Mouse (Mus musculus): ENCODE measurements around the gene Taok2. TPM values are rescaled to one million over a fixed set of nuclear protein-coding genes. Genes with fewer than 3 reads are reported as not detected.

Gene Taok2
- polyA plus RNA-seq, 1 experiment from 2014 or later = 21.6 TPM

DNA sequence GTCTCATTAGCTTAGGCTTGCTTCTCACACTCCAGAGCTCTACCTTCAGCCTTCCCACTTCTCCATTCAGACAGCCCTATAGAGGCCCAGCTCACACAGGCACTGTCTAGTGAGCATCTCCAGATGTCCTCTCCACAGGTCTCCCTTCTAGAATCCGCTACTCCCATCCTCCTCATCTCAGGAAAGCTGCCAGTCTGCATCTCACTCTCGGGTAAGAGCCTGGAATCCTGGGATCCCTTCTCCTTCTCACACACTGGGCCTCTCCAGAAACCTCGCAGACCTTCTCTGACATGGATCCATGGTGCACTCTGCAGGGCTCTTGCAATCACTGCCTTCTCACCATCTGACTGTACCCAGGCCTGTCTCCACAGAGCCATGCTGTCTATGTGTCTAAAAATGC is 28.9 kb downstream of the Taok2 start:
- no peaks in the 10 kb centered on the region for H3K27me3 ChIP-seq (ENCODE audit: control insufficient read depth, insufficient read depth, low read length)
- no peak overlapping the region for H3K9ac ChIP-seq (replicated peaks; ENCODE audit: low read length)
- no peaks in the 10 kb centered on the region for H3K4me1 ChIP-seq (ENCODE audit: control insufficient read depth, insufficient read depth, low read length)
- H3K4me3 ChIP-seq (ENCODE audit: low read depth, low read length) = no peak overlapping the region
- 88% methylated on average over 3 of the region's 3 CpGs for WGBS
- no peak overlapping the region for H3K4me2 ChIP-seq (ENCODE audit: low read depth, low read length)
- H3K27ac ChIP-seq (replicated peaks; ENCODE audit: low read depth, low read length) = no peak overlapping the region
- no peak for ATAC-seq (replicated peaks; ENCODE audit: insufficient number of reproducible peaks, low FRiP score, low TSS enrichment, low read depth)
- no peaks in the 10 kb centered on the region for H3K9me3 ChIP-seq (replicated peaks; ENCODE audit: control insufficient read depth, low read length)
- no peak for DNase-seq (ENCODE audit: low spot score)
- peaks cover 2% of the 10 kb centered on the region for H3K36me3 ChIP-seq (replicated peaks; ENCODE audit: control insufficient read depth, insufficient read depth, low read depth, low read length)

DNA sequence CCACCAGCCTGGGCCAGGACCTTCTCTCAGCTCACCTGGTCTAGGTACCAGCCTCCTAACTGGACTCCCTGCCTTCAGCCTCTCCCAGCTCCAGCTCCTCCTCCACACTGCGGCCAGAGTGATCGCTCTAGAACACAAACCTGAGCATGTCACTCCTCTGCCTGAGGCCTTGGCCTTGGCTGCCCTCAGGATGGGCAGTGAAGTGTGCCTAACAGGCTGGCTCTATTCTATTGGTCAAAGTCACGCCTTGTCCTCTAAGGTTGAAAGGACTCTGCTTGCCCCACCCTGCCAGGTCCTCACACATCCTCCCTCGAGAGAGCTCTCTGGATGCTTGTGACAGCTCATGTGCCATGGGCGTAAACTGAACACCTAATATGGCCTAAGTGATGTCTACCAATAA is 31.0 kb downstream of the Taok2 start:
- Histone ChIP-seq H3K4me3 (ENCODE audit: low read depth, low read length) (no peak overlapping the region), H3K4me1 (ENCODE audit: control insufficient read depth, insufficient read depth, low read length) (peaks cover 2% of the 10 kb centered on the region; the same call in 1 of the 2 replicates), H3K27ac (replicated peaks; ENCODE audit: low read depth, low read length) (no peak overlapping the region), H3K9me3 (replicated peaks; ENCODE audit: control insufficient read depth, low read length) (no peaks in the 10 kb centered on the region), H3K36me3 (replicated peaks; ENCODE audit: control insufficient read depth, insufficient read depth, low read depth, low read length) (peaks cover 2% of the 10 kb centered on the region), H3K9ac (replicated peaks; ENCODE audit: low read length) (no peak overlapping the region), H3K27me3 (ENCODE audit: control insufficient read depth, insufficient read depth, low read length) (peaks cover 16% of the 10 kb centered on the region), H3K4me2 (ENCODE audit: low read depth, low read length) (no peak overlapping the region)
- 91% methylated on average over 5 of the region's 5 CpGs for WGBS
- no peak for DNase-seq (ENCODE audit: low spot score)
- ATAC-seq (replicated peaks; ENCODE audit: insufficient number of reproducible peaks, low FRiP score, low TSS enrichment, low read depth) = no peak

DNA sequence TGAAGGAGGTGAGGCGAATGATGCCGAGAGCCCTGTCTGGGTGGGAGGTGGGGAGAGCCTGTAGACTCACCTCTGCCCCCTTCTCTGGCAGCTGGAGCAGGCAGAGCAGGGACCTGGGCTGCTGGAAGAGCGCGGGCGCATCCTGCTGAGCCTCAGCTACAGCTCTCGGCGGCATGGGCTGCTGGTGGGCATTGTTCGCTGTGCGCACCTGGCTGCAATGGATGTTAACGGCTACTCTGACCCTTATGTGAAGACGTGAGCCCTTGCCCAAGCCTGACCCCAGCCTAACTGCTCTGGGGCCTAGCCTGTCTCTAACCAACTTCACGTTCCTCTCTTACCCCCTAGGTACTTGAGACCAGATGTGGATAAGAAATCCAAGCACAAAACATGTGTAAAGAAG is 33.3 kb downstream of the Taok2 start:
- no peak overlapping the region for H3K4me3 ChIP-seq (ENCODE audit: low read depth, low read length)
- DNase-seq (ENCODE audit: low spot score) (no peak), ATAC-seq (replicated peaks; ENCODE audit: insufficient number of reproducible peaks, low FRiP score, low TSS enrichment, low read depth) (no peak)
- H3K36me3 ChIP-seq (replicated peaks; ENCODE audit: control insufficient read depth, insufficient read depth, low read depth, low read length) = peaks cover 2% of the 10 kb centered on the region; the same call in 1 of the 2 replicates
- H3K27ac ChIP-seq (replicated peaks; ENCODE audit: low read depth, low read length) = no peak overlapping the region
- H3K27me3 ChIP-seq (ENCODE audit: control insufficient read depth, insufficient read depth, low read length) = peaks cover 24% of the 10 kb centered on the region
- peaks cover 3% of the 10 kb centered on the region; the same call in 1 of the 2 replicates for H3K4me1 ChIP-seq (ENCODE audit: control insufficient read depth, insufficient read depth, low read length)
- 30% methylated on average over 12 of the region's 12 CpGs for WGBS
- no peaks in the 10 kb centered on the region for H3K9me3 ChIP-seq (replicated peaks; ENCODE audit: control insufficient read depth, low read length)
- H3K9ac ChIP-seq (replicated peaks; ENCODE audit: low read length) = peak overlapping the region; percentile 13; the same call in 1 of the 2 replicates
- H3K4me2 ChIP-seq (ENCODE audit: low read depth, low read length) = no peak overlapping the region

DNA sequence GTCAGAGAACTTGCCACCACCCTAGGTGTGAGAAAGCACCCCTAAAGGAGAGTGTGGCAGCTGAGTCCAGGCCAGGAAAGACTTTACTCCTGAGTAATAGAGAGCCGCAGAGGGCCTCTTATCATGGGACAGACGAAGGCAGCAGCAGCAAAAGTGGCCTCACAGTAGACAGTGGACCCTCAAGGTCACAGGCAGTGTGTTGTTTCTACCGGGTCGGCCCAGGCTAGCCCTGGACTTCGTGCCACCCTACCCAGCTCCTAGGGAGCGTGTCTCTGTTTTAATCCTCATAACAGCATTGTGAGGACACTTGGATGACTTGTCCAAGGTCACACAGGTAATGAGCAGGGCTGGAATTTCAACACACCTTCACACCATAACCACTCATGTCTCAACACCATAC is 34.3 kb downstream of the Taok2 start:
- peaks cover 3% of the 10 kb centered on the region; the same call in 1 of the 2 replicates for H3K4me1 ChIP-seq (ENCODE audit: control insufficient read depth, insufficient read depth, low read length)
- H3K9me3 ChIP-seq (replicated peaks; ENCODE audit: control insufficient read depth, low read length) = no peaks in the 10 kb centered on the region
- no peak overlapping the region for H3K9ac ChIP-seq (replicated peaks; ENCODE audit: low read length)
- H3K4me3 ChIP-seq (ENCODE audit: low read depth, low read length) = no peak overlapping the region
- peaks cover 2% of the 10 kb centered on the region; the same call in 1 of the 2 replicates for H3K36me3 ChIP-seq (replicated peaks; ENCODE audit: control insufficient read depth, insufficient read depth, low read depth, low read length)
- H3K27me3 ChIP-seq (ENCODE audit: control insufficient read depth, insufficient read depth, low read length) = peaks cover 24% of the 10 kb centered on the region
- DNase-seq (ENCODE audit: low spot score) = no peak
- no peak overlapping the region for H3K27ac ChIP-seq (replicated peaks; ENCODE audit: low read depth, low read length)
- 85% methylated on average over 6 of the region's 6 CpGs for WGBS
- no peak overlapping the region for H3K4me2 ChIP-seq (ENCODE audit: low read depth, low read length)
- ATAC-seq (replicated peaks; ENCODE audit: insufficient number of reproducible peaks, low FRiP score, low TSS enrichment, low read depth) = no peak

DNA sequence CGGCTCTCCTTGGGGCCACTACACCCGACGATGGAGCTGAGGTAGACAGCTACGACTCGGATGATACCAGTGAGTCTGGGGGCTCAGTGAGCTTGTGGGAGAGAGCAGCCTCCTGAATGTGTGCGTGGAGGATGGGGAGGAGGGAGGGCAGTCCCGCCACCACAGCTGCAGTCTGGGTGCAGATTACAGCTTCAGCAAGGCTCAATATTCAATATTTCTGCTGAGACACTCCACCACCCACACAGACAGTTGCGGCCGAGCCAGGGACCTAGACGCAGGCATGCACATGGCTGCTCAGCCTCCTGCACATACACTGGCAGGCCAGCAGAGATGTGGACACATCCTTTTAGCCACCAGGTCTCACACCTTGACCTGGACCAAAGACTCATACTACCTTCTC is 35.7 kb downstream of the Taok2 start:
- H3K9me3 ChIP-seq (replicated peaks; ENCODE audit: control insufficient read depth, low read length) = no peaks in the 10 kb centered on the region
- H3K27ac ChIP-seq (replicated peaks; ENCODE audit: low read depth, low read length) = no peak overlapping the region
- H3K27me3 ChIP-seq (ENCODE audit: control insufficient read depth, insufficient read depth, low read length) = peaks cover 24% of the 10 kb centered on the region
- peak overlapping the region; percentile 100 for H3K4me2 ChIP-seq (ENCODE audit: low read depth, low read length)
- H3K4me3 ChIP-seq (ENCODE audit: low read depth, low read length) = peak overlapping the region; percentile 58; the same call in 1 of the 2 replicates
- H3K4me1 ChIP-seq (ENCODE audit: control insufficient read depth, insufficient read depth, low read length) = peaks cover 3% of the 10 kb centered on the region; the same call in 1 of the 2 replicates
- DNase-seq (ENCODE audit: low spot score) = no peak
- 0 out of 2 replicates have a peak, but pooled peaks have one; percentile 12 for ATAC-seq (replicated peaks; ENCODE audit: insufficient number of reproducible peaks, low FRiP score, low TSS enrichment, low read depth)
- H3K9ac ChIP-seq (replicated peaks; ENCODE audit: low read length) = 0 out of 2 replicates have a peak overlapping the region, but pooled peaks have one; percentile 25
- H3K36me3 ChIP-seq (replicated peaks; ENCODE audit: control insufficient read depth, insufficient read depth, low read depth, low read length) = peaks cover 2% of the 10 kb centered on the region; the same call in 1 of the 2 replicates
- WGBS = 28% methylated on average over 10 of the region's 10 CpGs

DNA sequence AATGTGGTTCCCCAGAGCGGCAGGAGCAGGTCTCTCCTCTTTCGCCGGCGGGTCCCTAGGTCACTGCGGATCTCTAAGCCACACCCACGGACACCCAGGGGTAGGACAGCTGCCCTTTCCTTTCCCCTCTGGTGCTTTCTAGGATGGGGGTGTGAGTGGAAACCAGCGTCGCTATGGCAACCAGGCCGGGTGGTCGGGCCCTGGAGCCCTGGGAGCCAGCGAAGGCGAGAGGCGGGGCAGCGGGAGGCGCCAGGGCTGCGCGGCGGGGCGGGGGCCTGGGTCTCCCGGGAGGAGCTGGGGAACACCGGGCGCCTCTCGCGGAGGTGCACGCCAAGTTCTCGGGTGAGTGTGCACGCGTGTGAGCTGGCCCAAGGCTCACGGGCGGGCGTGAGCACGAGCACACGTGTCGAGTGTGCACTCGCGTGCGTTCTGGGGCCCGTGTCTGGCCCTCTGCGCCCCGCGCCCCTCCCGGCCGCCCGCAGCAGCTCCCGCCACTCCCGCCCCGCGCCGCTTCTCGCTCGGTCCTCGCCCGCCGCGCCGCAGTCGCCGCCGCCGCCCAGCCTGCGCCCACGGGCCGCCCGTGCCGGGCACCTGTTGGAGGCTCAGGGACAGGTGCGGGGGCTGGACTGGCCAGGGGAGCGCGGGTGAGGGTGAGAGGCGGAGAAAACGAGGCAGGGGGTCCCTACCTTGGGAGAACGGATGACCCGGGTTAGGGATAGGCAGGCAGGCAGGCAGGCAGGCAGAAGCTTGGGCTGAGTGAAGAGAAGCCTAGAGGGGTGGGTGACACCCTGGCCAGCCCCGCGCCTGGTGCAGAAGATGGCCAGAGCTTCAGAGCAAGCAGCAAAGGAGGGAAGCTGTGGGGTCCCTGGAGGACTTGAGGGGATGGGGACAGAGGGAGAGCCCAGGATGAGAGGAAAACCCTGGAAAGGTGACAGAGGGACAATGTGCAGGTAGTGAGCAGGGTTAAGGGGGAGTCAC is 36.8 kb downstream of the Taok2 start:
- WGBS = under 1% methylated on average over 68 of the region's 74 CpGs
- Histone ChIP-seq H3K36me3 (replicated peaks; ENCODE audit: control insufficient read depth, insufficient read depth, low read depth, low read length) (peaks cover 2% of the 10 kb centered on the region; the same call in 1 of the 2 replicates), H3K4me1 (ENCODE audit: control insufficient read depth, insufficient read depth, low read length) (peaks cover 3% of the 10 kb centered on the region; the same call in 1 of the 2 replicates), H3K4me2 (ENCODE audit: low read depth, low read length) (peak overlapping the region; percentile 100), H3K27me3 (ENCODE audit: control insufficient read depth, insufficient read depth, low read length) (peaks cover 24% of the 10 kb centered on the region), H3K9me3 (replicated peaks; ENCODE audit: control insufficient read depth, low read length) (no peaks in the 10 kb centered on the region), H3K27ac (replicated peaks; ENCODE audit: low read depth, low read length) (no peak overlapping the region), H3K9ac (replicated peaks; ENCODE audit: low read length) (peak overlapping the region; percentile 68), H3K4me3 (ENCODE audit: low read depth, low read length) (peak overlapping the region; percentile 58)
- ATAC-seq (replicated peaks; ENCODE audit: insufficient number of reproducible peaks, low FRiP score, low TSS enrichment, low read depth) (peak; percentile 45; the same call in 1 of the 2 replicates), DNase-seq (ENCODE audit: low spot score) (peak; percentile 72)

DNA sequence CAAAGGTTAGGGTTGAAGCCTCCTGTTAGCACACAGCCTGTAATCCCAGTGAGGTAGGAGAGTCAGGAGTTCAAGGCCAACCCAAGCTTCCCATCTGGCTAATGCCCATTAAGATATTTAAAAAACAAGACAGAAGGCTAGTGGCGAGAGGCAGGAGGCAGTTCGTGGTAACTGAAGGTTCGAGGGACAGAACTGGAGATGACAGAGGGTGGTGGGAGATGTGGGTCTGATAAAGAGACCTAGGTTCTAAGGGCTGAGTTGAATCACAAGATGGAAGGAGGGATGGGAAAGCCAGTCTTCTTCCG is 37.4 kb downstream of the Taok2 start, which contains the start of gene Doc2a:
Doc2a (plus strand) TSS at position 301 of the 305 bp plus-strand sequence.
- Histone ChIP-seq H3K27me3 (ENCODE audit: control insufficient read depth, insufficient read depth, low read length) (peaks cover 24% of the 10 kb centered on the region), H3K9ac (replicated peaks; ENCODE audit: low read length) (peak within 1 kb of the TSS; percentile 68), H3K4me1 (ENCODE audit: control insufficient read depth, insufficient read depth, low read length) (peaks cover 3% of the 10 kb centered on the region; the same call in 1 of the 2 replicates), H3K9me3 (replicated peaks; ENCODE audit: control insufficient read depth, low read length) (no peaks in the 10 kb centered on the region), H3K27ac (replicated peaks; ENCODE audit: low read depth, low read length) (no peak within 1 kb of the TSS), H3K4me2 (ENCODE audit: low read depth, low read length) (peak within 1 kb of the TSS; percentile 100), H3K36me3 (replicated peaks; ENCODE audit: control insufficient read depth, insufficient read depth, low read depth, low read length) (peaks cover 2% of the 10 kb centered on the region; the same call in 1 of the 2 replicates), H3K4me3 (ENCODE audit: low read depth, low read length) (peak within 1 kb of the TSS; percentile 58)
- ATAC-seq (replicated peaks; ENCODE audit: insufficient number of reproducible peaks, low FRiP score, low TSS enrichment, low read depth) (no peak), DNase-seq (ENCODE audit: low spot score) (no peak)
- WGBS = 21% methylated on average over 4 of the region's 4 CpGs

DNA sequence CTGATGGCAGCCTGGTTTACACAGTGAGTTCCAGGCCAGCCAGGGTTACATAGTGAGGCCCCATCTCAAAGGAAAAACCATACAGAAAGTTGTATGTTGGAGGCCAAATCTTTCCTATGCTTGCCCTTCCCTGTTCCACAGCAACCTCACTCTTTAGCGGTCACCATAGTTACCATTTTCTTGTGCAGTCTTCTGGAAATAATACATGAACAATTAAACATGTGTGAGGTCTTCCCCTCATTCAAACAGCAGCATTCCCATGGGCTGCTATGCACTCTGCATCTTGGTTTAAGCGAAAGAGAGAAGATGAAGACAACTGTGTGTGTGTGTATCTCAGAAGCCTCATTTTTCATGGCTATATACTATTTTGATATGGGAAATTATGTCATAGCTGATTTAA is 39.0 kb downstream of the Taok2 start:
- 87% methylated on average over 2 of the region's 2 CpGs for WGBS
- Histone ChIP-seq H3K27me3 (ENCODE audit: control insufficient read depth, insufficient read depth, low read length) (peaks cover 24% of the 10 kb centered on the region), H3K36me3 (replicated peaks; ENCODE audit: control insufficient read depth, insufficient read depth, low read depth, low read length) (no peaks in the 10 kb centered on the region), H3K9ac (replicated peaks; ENCODE audit: low read length) (no peak overlapping the region), H3K9me3 (replicated peaks; ENCODE audit: control insufficient read depth, low read length) (no peaks in the 10 kb centered on the region), H3K4me1 (ENCODE audit: control insufficient read depth, insufficient read depth, low read length) (peaks cover 3% of the 10 kb centered on the region; the same call in 1 of the 2 replicates), H3K4me3 (ENCODE audit: low read depth, low read length) (no peak overlapping the region), H3K27ac (replicated peaks; ENCODE audit: low read depth, low read length) (no peak overlapping the region), H3K4me2 (ENCODE audit: low read depth, low read length) (no peak overlapping the region)
- DNase-seq (ENCODE audit: low spot score) (no peak), ATAC-seq (replicated peaks; ENCODE audit: insufficient number of reproducible peaks, low FRiP score, low TSS enrichment, low read depth) (no peak)

Data from embryonic facial prominence, embryonic 11.5 days (tissue).